Mouse (Mus musculus): Measurements from ENCODE around the gene Cycs.
"Not testable (repeated sequence)": the region's sequence is repeated elsewhere in the genome, so short reads cannot be mapped to it uniquely, and the experiment has no call there.

Cycs gene

DNA sequence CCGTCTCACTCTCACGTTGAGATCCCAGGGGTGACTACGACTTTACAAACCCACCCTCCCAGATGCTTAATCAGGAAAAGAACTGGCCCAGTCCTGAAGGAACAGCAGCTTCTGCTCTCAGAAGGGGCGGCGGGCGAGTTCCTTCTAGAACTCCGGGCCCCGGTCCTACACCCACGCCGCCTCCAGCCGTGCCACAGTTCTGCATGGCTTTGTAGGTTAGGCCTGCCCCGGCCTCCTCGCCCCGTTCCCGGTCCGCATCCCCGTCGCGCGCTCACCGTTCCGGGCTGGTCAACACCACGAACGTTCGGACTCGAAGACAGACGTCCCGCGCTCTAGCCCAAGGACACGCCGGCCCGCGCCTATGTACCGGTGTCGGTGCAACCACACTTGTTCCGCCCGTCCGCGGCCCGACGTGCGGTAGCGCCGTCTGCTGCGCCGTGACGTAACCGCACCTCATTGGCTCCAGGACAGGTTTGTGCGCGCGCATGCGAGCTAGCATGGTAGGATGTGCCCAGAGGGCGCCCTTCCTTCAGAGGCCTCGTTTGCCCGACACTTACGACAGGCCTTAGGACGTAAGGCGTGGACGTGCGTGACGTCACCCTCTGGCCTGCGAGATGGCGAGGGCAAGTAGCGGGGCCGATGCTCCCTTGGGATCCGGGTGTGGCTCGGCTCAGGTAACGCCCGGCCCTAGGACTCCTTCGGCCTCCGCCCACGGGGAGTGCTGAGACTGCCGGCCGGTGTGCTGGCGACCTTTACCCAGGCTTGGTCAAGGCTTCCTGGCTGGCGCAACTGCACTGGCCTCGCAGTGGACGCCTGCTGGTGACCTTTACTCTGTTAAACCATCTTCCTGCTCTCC lies at the start of gene Cycs:
Cycs (minus strand) TSS at position 398 of the 856 bp plus-strand sequence.
- DNase-seq: peak; percentile 100

GRCm38 (mm10) chr6:50601620-50602019 lies 35.3 kb upstream of the Cycs start:
- DNase-seq: peak; percentile 46

- peak; percentile 72 for DNase-seq
Observed at GRCm38 (mm10) chr6:50598560-50598959, 32.2 kb upstream of the Cycs start.

GRCm38 (mm10) chr6:50596301-50597211 lies 30.2 kb upstream of the Cycs start, which contains the start of gene 4921507P07Rik:
Gene 4921507P07Rik, minus strand, starts transcription at chr6:50596632.
- peak; percentile 97 for DNase-seq

DNA sequence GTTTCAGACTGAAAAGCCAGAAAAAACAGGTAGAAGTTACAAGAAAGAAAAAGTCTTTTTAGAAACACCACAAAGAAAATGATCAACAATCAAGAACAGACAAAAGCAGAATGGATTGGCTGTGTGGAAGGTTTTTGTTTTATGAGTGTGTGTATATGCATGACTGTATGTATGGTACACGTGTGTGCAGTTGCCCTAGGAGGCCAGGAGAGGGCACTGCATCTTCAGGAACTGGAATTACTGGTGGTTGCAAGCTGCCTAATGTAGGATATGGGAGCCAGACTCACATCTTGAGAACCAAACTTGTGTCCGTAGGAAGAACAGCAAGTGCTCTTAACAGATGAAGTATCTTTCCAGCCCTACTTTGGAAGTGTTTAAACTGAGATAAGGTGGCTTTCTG lies 28.0 kb upstream of the Cycs start:
- DNase-seq: no peak

DNA sequence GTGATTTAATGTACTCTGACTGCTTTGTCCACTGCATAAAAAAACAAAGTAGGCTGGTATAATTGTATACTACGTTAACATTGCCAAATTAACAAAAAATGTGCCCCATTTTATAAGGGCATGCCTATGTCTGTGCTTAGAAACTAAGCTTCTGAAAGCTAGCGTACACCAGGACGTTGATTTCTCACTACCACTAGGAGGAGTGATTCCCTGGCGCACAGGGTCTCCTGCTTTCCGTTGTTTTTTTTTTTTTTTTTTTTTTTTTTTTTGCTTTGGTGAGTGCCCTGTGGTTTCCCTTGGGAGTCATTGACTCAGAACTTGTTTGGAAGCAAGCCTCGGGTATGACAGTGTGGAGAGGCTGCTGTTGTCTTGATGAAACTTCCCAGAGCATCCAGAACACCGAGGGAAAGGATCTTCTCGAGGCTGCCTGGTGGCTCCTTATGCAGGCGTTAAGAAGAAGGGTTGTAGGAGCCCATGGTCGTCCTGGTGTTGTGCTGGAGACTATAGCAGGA lies 27.1 kb upstream of the Cycs start:
- no peak for DNase-seq

GRCm38 (mm10) chr6:50590234-50590633 lies 23.9 kb upstream of the Cycs start:
- no peak for DNase-seq

DNA sequence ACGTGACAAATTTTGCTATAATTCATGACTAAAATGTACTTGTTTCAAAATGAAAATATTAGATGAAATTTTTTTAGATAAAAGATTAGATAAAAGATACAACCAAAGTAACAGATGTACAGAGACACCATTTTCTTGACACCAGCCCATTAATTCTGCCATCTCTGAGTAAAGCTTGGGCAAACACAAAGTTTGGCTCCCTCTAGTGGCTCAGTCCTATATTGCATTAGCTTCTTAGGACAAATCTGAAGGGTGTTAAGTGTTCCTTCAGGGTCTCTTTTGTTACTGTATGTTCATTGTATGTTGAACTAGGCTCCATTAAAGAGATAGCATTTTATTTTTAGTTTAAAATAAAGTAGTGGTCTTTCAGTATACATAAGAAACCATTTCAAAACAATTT lies 21.9 kb upstream of the Cycs start:
- peak; percentile 67 for DNase-seq

DNA sequence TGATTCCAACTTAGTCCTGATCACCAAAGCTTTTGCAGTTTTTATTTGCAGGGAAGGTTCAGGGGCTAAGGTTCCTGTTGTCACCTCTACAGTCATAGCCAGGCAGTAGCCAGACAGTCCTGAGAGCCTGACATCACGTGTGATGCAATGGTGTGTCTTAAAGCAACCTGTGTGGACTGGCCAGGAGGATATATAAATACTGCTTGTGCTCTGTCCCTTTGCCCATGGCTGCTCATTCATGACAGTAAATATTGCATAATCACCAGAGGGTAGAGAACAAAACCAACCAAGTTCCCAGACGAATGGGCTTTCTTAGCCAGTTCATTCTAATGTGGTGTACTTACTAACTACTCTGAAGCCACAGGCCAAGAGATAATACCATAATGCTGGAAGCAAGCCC lies 21.1 kb upstream of the Cycs start:
- no peak for DNase-seq

GRCm38 (mm10) chr6:50586316-50586715 lies 20.0 kb upstream of the Cycs start:
- no peak for DNase-seq

DNA sequence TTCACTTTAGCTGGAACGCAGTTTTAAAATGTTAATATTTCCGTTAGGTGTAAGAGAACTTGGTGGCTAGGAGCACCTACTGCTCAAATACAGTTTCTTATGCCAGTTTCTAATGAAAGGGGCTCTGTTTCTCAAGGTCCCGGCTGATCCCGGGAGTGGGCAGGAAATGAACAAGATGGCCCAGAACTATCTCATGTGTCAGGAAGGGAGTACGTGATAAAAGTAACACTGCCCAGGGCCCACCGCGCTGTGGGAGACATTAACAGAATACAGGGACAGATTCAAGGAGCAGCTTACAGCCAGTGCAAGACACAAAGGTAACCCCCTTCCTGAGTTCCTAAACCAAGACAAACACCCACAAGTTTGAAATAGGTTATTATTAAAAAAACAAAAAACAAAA lies 19.4 kb upstream of the Cycs start:
- DNase-seq: no peak

DNA sequence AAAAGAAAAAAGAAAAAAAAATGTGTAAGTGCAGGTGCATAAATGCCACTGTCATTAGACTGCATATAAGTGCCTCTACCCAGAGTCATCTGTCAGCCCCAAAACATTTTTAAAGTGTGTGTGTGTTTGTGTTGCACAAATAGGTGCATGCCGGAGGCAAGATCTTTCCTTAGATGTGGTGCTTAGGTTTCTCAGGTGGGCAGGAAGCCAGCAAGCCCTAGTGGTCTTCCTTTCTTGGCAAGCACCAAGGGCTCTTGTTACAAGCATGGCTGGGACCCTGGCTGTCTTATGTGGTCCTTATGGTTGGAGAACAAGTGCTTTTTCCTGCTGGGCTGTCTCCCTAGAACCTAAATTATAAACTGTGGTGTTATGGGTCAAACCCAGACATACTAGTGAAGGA lies 5.3 kb upstream of the Cycs start:
- no peak for DNase-seq

GRCm38 (mm10) chr6:50566997-50567255 lies 588 bp upstream of the Cycs start:
- DNase-seq: no peak

GRCm38 (mm10) chr6:50563651-50564050 lies 2.7 kb downstream of the Cycs start:
- DNase-seq: no peak

DNA sequence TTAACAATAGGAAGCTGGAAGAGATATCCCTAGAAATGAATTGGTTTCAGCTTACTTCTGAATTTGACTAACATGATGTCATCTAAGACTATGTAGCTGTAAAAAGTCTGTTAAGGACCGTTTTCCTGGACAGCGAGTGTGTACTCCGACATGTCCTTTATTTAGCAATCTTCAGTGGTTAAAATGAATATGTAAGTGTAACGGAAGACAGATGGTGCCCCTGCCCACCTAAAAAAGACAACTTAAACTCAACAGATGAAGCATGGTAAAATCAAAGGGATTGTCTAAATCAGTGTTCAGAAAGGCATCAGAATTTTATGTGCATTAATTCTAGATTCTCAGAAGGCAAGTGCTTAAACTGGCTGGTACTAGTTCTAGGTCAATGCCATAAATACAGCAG lies 3.9 kb downstream of the Cycs start:
- no peak for DNase-seq

- no peak for DNase-seq
Observed at GRCm38 (mm10) chr6:50560776-50561175, 5.6 kb downstream of the Cycs start.

GRCm38 (mm10) chr6:50558877-50559276 lies 7.5 kb downstream of the Cycs start:
- no peak for DNase-seq

DNA sequence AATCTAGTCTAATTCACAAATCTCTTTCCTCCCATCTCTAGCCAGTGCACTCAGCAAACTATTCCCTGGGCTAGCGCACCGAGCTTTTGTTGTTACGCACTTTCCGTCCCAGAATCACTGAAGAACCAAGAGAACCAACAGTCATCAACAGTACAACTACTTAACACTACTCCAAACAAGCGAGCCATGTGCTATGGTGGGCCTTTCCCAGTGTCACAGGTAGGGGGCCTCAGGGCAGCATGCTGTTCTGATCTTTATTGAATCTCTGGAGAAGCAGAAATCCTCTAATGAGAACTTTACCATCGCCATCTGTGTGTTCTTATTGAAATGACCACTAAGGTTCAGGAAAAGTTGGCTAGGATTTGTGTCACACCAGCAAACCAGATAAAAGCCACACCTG lies 8.8 kb downstream of the Cycs start:
- no peak for DNase-seq

DNA sequence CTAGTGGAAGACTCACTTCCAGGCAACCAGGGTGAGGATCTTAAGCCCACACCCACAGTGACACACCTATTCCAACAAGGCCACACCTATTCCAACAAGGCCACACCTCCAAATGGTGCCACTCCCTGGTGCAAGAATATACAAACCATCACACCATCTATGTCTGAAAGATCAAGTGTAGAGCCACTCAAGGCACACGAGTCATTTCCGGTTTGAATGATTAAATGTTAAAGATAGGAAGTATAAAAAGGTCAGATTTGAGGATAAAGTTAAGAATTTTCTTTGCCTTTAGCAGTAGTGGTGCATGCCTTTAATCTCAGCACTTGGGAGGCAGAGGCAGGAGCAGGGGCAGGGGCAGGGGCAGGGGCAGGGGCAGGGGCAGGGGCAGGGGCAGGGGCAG lies 12.1 kb downstream of the Cycs start:
- not testable (repeated sequence) for DNase-seq

DNA sequence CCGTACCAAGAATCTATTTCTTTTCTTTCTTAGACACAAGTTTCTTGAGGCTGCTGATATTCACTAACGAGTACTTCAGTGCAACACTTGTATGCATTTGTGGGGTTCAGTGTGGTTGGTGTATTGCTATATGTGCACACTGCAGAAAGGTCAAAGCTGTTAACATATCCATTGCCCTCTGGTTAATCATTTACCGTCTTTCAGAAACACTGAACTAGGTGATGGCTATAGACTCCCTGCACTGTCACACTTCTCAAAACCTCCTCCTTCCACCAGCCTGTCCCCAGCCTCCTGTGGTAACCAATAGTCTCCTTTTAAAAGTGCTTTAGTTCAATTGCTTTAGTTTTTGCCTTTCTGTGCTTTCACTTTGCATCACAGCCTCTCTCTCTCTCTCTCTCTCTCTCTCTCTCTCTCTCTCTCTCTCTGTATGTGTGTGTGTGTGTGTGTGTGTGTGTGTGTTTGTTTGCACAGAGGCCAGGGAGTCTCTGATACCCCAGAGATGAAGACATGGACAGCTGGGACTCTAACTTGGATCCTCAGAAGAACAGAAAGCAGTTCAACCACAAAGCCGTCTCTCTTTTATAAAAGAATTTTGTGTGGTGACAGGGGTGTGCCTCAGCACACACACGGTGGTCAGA lies 13.3 kb downstream of the Cycs start:
- DNase-seq: no peak

DNA sequence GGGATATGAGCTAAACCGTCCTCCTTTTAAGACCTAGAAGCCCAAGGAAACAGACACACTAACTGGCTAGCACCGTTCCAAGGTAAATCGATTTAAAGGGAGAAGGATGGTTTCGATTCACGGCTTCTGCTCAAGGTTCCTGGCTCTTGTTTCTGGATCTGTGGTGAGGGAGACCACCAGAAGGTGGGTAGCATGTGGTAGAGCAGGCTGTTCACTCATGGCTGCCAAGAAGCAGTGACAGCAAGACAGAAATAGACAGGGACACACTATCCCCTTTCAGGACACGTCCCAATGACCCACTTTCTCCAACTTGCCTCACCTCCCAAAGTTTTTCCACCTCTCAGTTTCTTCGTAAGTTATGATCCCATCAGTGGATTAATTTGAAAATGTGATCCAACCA lies 16.5 kb downstream of the Cycs start:
- DNase-seq: no peak

DNA sequence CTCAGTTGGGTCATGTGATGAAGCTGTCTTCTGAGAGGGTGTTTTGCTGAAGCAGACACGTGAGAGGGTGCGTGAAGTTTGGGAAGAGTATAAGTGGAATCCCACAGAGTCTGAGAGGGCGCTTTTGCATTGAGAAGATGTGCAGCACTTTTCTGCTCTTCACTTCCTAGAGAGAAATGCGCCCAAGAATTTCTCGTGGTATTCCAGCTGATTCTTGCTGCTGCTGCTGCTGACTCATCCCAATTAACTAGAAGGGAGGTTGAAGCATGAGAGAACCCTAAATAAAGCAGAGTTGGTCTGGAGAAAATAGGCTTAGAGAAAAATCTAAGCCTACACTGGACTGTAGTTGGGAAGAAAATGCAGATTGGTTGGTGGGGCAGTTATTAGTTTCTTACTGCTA lies 17.3 kb downstream of the Cycs start:
- DNase-seq: no peak

GRCm38 (mm10) chr6:50545412-50546043 lies 20.8 kb downstream of the Cycs start:
- peak; percentile 58 for DNase-seq

All from kidney, postnatal 10 days (tissue).